ENCODE assay signal across 11 mouse cellular contexts in genomic region chr3:3001639-3002038, GRCm38 (mm10).
DNase-seq lines count a peak whose midpoint lies in the region; ATAC-seq lines count a peak whose summit lies in the region.
"Had no signal": no experiment of that assay in that cellular context is flagged by ENCODE, and none has a peak within 500 bp of the region (broad histone marks: within the 10 kb centered on the region; RNA-seq: fewer than 3 reads in every experiment).

No protein-coding gene starts in this region.

- DNase-seq in heart, embryonic 10.5 days (ENCODE audit: low spot score), result peak; percentile 48
- DNase-seq in heart, adult 9 months (ENCODE audit: low spot score in 2 of 2), result no peak
- peak; percentile 6 to 49 for DNase-seq in spleen, postnatal 4 days (ENCODE audit: low spot score in 2 of 2)
- DNase-seq in spleen, adult 18-20 months, result no peak
- no peak for DNase-seq in thymus, postnatal 4 days
- no peak for DNase-seq in urinary bladder, adult 2 months (ENCODE audit: low spot score)
- DNase-seq: kidney, adult 2 months; left cerebral cortex, postnatal 4 days had no signal

- H3K27me3 ChIP-seq in heart, embryonic 10.5 days (ENCODE audit: insufficient read depth, poor library complexity, severe bottlenecking), result no peaks in the 10 kb centered on the region
- no peaks in the 10 kb centered on the region for H3K27me3 ChIP-seq in liver, embryonic 16.5 days (ENCODE audit: control insufficient read depth, insufficient read depth, low read depth, low read length)
- H3K27me3 ChIP-seq in stomach, embryonic 16.5 days (ENCODE audit: control insufficient read depth, insufficient read depth, low read length), result no peaks in the 10 kb centered on the region
- H3K27me3 ChIP-seq: neural tube, embryonic 12.5 days had no signal

- 0 out of 2 replicates have a peak, but pooled peaks have one; percentile 27 for ATAC-seq in liver, embryonic 16.5 days (ENCODE audit: low read depth)
- ATAC-seq in stomach, embryonic 16.5 days (ENCODE audit: insufficient read depth, low FRiP score), result peak; percentile 59; the same call in 1 of the 2 replicates

- no peak overlapping the region for H3K27ac ChIP-seq in heart, embryonic 10.5 days
- H3K27ac ChIP-seq in liver, embryonic 16.5 days (ENCODE audit: low read length), result no peak overlapping the region
- no peak overlapping the region for H3K27ac ChIP-seq in stomach, embryonic 16.5 days (ENCODE audit: low read length)
- H3K27ac ChIP-seq: neural tube, embryonic 12.5 days had no signal

- H3K36me3 ChIP-seq in heart, embryonic 10.5 days, result no peaks in the 10 kb centered on the region
- no peaks in the 10 kb centered on the region for H3K36me3 ChIP-seq in liver, embryonic 16.5 days (ENCODE audit: control insufficient read depth, insufficient read depth)
- no peaks in the 10 kb centered on the region for H3K36me3 ChIP-seq in stomach, embryonic 16.5 days (ENCODE audit: control insufficient read depth, insufficient read depth, low read length)
- H3K36me3 ChIP-seq: neural tube, embryonic 12.5 days had no signal

- no peak overlapping the region for H3K4me3 ChIP-seq in heart, embryonic 10.5 days
- H3K4me3 ChIP-seq in liver, embryonic 16.5 days (ENCODE audit: low read depth, low read length), result no peak overlapping the region
- H3K4me3 ChIP-seq in stomach, embryonic 16.5 days (replicated peaks; ENCODE audit: low read length), result no peak overlapping the region
- H3K4me3 ChIP-seq: neural tube, embryonic 12.5 days had no signal

- no peak overlapping the region for H3K4me2 ChIP-seq in liver, embryonic 16.5 days (ENCODE audit: low read depth, low read length)
- no peak overlapping the region for H3K4me2 ChIP-seq in stomach, embryonic 16.5 days (ENCODE audit: low read depth, low read length)
- H3K4me2 ChIP-seq: neural tube, embryonic 12.5 days had no signal

- H3K9me3 ChIP-seq in heart, embryonic 10.5 days, result peaks cover 60% of the 10 kb centered on the region
- peaks cover 4% of the 10 kb centered on the region for H3K9me3 ChIP-seq in liver, embryonic 16.5 days (replicated peaks; ENCODE audit: control insufficient read depth, low read length)
- H3K9me3 ChIP-seq in stomach, embryonic 16.5 days (replicated peaks; ENCODE audit: control insufficient read depth, low read length), result peaks cover 26% of the 10 kb centered on the region

- H3K4me1 ChIP-seq in heart, embryonic 10.5 days, result no peaks in the 10 kb centered on the region
- no peaks in the 10 kb centered on the region for H3K4me1 ChIP-seq in liver, embryonic 16.5 days (ENCODE audit: control insufficient read depth, low read depth, low read length)
- no peaks in the 10 kb centered on the region for H3K4me1 ChIP-seq in stomach, embryonic 16.5 days (ENCODE audit: control insufficient read depth, insufficient read depth, low read length)
- H3K4me1 ChIP-seq: neural tube, embryonic 12.5 days had no signal

- no peak overlapping the region for H3K9ac ChIP-seq in liver, embryonic 16.5 days (ENCODE audit: low read depth, low read length)
- no peak overlapping the region for H3K9ac ChIP-seq in stomach, embryonic 16.5 days (ENCODE audit: low read length)
- H3K9ac ChIP-seq: neural tube, embryonic 12.5 days had no signal

Comparison
In these comparisons a context has a peak if more than half of its experiments do, and no peak if none do; other contexts are left out.
1. DNase-seq: peak in heart, embryonic 10.5 days (single experiment) and spleen, postnatal 4 days (2 of 2); none in heart, adult 9 months (0 of 2), spleen, adult 18-20 months (0 of 2), thymus, postnatal 4 days (single experiment) and urinary bladder, adult 2 months (single experiment).